Mouse (Mus musculus) gonadal fat pad, adult 2 months (tissue): ENCODE measurements around the gene Vezf1. TPM values are rescaled to one million over a fixed set of nuclear protein-coding genes. Genes with fewer than 3 reads are reported as not detected.
A peak's percentile ranks its signal among the peaks of the same experiment; 100 is the strongest.
"Not testable (repeated sequence)": the region's sequence is repeated elsewhere in the genome, so short reads cannot be mapped to it uniquely, and the experiment has no call there.

Experiments used
- DNase-seq: peaks from one replicate; pipeline ENCODE4 v3.0.0-alpha.2; 2012; ENCODE audit warnings: low read depth
- polyA plus RNA-seq: library from polyadenylated mRNA; depleted of rRNA; stranded (reverse); fragments of >200 nt; gene quantifications from 2 replicates; pipeline ENCODE4 v1.2.3, GENCODE M21; 2012; rRNA removed

The Vezf1 gene
- 19.6 and 24.4 TPM in 2 replicates for polyA plus RNA-seq

DNA sequence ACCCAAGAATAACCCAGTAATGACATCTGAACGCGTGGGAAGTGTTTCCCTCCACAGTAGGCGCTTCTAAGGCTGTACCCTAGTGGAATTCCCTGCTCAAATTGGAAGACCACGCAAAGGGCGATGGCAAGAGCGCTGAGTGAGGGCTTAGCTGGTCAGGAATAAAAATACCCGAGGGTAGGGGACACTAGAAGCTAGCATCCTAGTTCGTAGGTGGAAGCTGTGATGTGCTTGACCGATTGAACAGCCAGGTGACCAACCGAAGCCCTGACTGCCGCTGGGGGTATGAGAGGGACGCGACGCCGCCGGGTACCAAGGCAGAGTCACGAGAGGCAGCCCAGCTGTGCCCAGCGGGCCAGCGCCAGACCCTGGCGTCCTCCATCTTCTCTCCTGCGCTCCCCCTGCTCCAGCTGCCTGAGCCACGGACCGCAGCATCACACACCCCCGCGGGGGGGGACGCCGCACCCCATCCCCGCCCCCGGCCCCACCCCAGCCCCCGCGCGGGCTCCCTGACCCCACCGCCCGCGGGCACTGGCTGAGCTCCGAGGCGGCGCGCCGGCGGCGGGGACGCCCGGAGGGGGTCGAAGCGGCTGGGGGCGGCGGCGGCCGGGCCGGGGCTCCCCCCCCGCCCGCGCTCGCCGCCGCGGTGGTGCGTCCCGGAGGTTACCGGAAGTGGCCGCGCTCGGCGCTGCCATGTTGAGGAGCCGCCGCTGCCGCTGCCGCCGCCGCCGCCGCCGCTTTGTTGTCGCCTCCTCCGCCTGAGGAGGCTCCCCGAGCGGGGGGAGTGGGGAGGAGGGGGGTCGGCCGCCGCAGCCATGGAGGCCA lies at the start of gene Vezf1:
Gene Vezf1 (plus strand): TSS at position 694 of the 825 bp plus-strand sequence.
- no peak for DNase-seq

DNA sequence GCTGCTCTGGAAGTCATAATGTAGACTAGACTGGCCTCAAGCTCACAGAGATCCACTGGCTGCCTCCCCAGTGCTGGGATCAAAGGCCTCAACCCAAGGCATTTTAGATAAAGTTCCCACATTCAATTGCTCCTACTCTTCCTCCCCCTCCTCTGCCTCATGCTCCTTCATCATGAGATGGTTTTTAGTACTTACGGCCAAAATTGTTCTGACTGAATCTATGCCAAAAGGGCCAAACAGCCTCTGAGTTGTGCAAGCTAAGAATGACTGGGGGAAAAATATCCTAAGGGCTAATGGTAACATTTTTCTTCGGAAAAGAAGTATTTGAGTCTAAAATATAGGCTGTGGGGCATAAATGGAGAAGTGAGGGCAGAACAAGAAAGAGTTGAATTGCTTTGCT lies 44.1 kb upstream of the Vezf1 start:
- DNase-seq = no peak

DNA sequence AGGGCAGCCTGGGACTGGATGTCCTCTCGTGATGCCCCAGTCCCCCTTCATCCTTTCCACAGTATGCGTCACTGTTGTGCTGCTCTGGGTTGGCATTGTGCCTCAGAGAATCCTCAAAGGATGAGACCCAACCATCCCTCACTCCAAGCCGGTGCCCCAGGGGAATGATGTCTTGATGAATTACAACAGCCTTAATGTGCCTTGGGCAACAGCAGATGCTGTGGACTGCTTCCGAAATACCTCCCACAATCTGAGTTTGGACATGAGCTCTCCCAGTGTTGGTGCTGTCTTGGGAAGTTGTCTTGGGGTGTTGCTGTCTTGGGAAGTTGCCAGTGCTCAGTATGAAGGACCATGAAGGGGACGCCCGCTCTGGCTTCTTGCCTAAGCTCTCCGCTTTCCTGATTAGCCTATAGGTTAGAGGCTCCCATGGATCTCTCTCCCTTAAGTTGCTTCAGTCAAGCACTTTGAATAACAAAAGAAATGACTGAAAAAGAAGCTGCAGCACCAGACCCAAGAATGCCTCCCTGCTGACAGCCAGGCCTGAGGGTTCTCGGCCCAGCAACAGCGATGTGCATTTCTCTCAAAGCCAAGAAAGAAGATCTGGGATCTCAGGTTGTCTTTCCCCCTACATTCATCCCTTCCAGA lies 40.6 kb upstream of the Vezf1 start:
- DNase-seq = no peak

DNA sequence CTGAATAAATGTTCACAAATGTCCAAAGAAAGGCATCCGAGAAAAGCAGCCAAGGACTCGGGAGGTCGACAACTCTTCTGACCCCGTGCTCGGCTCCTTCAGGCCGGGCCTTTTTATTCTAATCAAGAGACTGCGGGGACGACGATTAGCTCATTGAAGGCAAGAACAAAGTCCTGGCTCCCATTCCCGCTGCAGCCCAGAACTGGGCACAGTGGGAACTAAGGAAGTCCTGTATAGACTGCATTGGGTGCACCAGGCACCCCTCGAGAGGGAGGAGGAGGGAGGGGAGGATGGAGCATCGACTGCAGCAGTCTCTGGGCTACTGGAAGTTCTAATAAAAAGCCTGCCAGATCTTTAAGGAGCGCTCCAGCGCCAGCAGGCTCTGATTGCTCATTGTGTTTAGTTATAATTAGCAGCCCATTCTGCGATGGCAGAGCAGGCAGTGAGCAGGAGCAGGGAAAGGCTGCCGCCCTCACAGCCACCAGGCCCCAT lies 39.8 kb upstream of the Vezf1 start:
- no peak for DNase-seq

DNA sequence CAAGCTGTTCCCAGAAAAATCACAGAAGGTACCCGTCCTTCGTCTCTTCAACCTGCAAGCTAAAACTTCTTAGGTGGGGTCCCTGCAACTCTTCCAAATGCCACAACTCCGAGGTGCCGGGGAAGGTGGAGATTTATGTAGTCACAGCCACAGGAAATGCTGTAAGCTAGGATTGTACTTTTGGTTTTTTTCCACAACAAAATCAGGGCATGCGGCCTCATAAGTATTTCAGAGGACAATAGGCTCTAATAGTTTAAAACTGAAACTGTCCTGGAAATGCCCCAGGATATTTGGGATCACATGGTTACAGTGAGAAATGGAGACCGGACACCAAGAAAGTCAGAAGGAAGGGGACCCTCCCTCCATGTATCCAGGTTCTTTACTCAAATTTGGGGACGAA lies 37.9 kb upstream of the Vezf1 start:
- no peak for DNase-seq

DNA sequence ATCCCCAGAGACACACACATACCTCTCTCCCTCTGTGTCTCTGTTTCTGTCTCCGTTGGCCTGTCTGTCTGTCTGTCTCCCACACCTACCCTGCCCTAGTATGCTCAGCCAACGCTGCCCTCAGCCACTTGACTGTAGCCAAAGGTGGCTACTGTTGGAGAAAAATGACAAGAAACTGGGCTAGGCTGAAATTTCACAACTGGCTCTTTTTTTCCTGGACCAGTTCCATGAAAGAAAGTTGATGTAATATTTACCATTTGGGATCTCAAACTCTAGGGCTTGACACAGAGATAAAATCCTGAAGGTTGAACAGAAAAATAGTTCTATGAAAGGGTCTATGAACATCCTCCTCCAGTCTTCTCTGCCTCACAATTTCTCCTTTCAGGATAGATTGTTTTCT lies 37.2 kb upstream of the Vezf1 start:
- DNase-seq = no peak

DNA sequence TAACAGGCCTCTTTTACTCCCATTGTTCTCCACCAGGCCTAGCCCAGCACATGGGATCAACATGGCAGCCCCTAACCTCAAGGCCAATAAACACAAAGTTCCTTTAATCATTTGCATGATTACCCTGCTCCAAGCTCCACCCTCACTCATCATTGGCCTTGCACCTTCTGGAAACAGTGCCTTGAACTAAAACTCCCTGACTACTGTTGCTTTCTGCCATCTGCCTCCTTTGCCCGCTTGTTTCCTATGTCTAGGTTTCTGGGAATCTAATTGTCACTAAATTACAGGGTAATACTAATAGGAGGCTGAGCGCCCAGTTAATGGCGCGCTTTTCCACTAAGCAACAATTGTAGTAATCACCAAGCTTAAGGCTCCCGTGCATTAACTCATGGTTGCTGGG lies 36.3 kb upstream of the Vezf1 start:
- DNase-seq = no peak

GRCm38 (mm10) chr11:88035970-88036369 lies 32.1 kb upstream of the Vezf1 start:
- no peak for DNase-seq

GRCm38 (mm10) chr11:88036761-88037251 lies 31.3 kb upstream of the Vezf1 start:
- no peak for DNase-seq

DNA sequence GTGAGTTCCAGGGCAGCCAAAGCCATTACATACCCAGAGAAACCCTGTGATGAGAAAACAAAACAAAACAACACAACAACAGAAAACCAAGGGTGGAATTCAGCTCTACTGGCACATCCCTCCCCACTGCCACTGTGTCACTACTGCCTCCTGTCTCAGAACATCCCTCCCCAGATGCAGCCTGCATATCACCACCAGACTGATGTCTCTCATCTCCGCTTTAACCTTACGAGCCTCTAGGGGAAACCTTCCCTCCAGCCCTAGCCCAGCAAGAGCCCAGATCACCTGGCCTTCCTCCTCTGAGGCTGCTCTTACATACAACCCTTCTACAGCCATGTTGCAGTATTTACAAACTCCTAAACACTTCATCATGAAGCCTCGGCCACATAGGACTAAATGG lies 30.7 kb upstream of the Vezf1 start:
- no peak for DNase-seq

DNA sequence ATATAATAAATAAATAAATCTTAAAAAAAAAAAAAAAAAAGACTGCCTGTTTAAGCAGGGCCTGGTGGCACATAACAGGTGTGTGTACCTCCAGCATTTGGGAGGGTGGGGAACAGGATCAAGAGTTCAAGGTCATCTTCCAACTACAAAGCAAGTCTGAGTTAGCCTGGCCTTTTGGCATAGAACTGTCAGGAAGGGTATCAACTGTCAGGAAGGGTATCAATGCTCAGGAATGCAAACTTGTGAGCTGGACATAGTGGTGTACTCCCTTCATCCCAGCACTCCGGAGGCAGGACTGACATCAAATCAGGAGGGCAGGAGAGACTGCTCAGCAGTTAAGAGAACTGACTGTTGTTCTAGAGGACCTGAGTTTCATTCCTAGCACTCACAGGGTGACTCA lies 29.0 kb upstream of the Vezf1 start:
- no peak for DNase-seq

DNA sequence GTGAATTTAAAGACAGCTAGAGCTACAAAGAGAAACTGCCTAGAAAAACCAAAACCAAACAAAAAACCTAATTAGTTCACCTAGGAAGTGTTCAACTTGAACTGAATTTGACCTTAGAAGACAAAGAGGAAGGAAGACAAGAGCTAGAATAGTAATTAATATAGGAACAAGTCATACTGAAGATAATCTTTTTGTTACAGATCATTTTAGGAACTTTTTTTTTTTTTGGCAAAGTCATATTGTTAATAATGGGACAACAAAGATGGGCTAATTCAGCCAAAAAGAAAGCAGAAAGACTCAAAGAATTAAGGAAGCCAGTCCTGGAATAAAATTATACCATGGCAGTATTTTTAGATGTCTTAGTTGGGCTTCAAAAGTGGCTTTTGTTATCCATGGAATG lies 23.8 kb upstream of the Vezf1 start:
- no peak for DNase-seq

- DNase-seq = not testable (repeated sequence)
These were observed 22.9 kb upstream of the Vezf1 start for GRCm38 (mm10) chr11:88045159-88045558.

- no peak for DNase-seq
These were observed 22.2 kb upstream of the Vezf1 start for GRCm38 (mm10) chr11:88045878-88046277.

DNA sequence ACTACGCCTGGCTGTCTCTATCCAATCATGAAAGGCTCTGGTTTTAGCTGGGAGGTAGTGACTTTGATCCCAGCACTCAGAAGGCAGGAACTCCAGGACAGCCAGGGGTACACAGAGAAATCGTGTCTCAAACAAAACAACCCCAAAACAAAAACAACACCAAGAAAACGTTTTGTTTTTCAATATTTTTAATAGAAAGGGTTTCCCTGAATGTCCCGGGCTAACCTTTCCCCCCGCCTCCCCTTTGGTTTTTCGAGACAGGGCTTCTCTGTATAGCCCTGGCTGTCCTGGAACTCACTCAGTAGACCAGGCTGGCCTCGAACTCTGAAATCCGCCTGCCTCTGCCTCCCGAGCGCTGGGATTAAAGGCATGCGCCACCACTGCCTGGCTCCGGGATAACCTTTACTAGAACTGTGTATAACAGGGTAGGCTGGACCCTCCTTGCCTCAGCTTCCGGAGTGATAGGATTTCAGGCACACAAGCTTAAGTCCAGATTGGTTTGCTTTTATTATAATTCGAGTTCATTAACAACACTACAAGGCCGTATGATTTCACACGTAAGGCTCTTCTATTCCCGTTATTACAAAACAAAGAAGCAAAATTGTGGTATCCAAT lies 21.6 kb upstream of the Vezf1 start:
- no peak for DNase-seq

GRCm38 (mm10) chr11:88046944-88047794 lies 20.9 kb upstream of the Vezf1 start, which contains the start of gene Srsf1:
Gene Srsf1, plus strand, starts transcription at chr11:88047373.
- peak; percentile 65 for DNase-seq

DNA sequence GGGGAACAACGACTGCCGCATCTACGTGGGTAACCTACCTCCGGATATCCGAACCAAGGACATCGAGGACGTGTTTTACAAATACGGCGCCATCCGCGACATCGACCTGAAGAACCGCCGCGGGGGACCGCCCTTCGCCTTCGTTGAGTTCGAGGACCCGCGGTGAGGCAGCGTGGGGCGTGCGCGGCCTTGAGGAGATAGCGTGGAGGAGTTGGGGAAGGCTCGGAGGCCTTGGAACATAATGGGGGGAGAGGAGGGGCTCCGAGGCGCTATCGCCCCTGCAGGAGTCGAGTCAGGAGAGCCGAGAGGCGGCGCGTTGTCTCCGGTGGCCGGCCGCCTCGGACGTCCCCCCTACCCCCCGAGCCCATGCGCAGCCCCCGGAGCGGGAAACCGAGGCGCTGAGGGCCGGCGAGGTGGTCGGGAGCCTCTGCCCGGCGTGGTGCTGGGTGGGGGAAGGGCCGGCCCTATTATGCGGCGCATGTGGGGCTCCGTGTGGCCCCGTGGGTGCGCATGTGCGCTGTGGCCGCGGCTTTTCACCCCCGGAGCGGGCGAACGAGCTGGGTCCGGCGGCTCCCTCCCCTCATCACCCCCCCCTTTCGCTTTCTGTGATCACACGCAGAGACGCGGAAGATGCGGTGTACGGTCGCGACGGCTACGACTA lies 20.1 kb upstream of the Vezf1 start:
- DNase-seq = no peak

- DNase-seq = no peak
These were observed 19.0 kb upstream of the Vezf1 start for GRCm38 (mm10) chr11:88048961-88049670.

GRCm38 (mm10) chr11:88049732-88050131 lies 18.3 kb upstream of the Vezf1 start:
- no peak for DNase-seq

- DNase-seq = peak; percentile 54
These were observed 15.4 kb upstream of the Vezf1 start for GRCm38 (mm10) chr11:88052638-88053037.
